Mouse (Mus musculus) lung, embryonic 14.5 days (tissue): ENCODE data around the gene Osbpl8. TPM values are rescaled to one million over a fixed set of nuclear protein-coding genes. Genes with fewer than 3 reads are reported as not detected.

Experiments used
- ATAC-seq: fragments of 200-750 bp; cut with Nextera tagmentation; 2 replicates; pipeline ENCODE4 v1.8.0; 2017; ENCODE audit warnings: mild to moderate bottlenecking, moderate TSS enrichment, moderate library complexity; ENCODE audit not compliant: insufficient read depth
- DNase-seq: peaks from one replicate; pipeline ENCODE4 v3.0.0-alpha.2; 2015
- H3K27ac ChIP-seq: fragments of 300-500 bp; sonication (generic); 2 replicates; pipeline ENCODE4 v1.5.1; 2014; ENCODE audit warnings: low read depth, mild to moderate bottlenecking, moderate library complexity
- H3K27me3 ChIP-seq: fragments of 300-500 bp; sonication (generic); 2 replicates; pipeline ENCODE4 v1.6.1; 2014; ENCODE audit warnings: low read length, control low read depth; ENCODE audit not compliant: insufficient read depth
- H3K36me3 ChIP-seq: fragments of 300-500 bp; sonication (generic); 2 replicates; pipeline ENCODE4 v1.6.1; 2014; ENCODE audit warnings: control low read depth; ENCODE audit not compliant: insufficient read depth
- H3K4me1 ChIP-seq: fragments of 300-500 bp; sonication (generic); 2 replicates; pipeline ENCODE4 v1.6.1; 2014; ENCODE audit warnings: antibody characterized with exemption, control low read depth; ENCODE audit not compliant: insufficient read depth
- H3K4me2 ChIP-seq: fragments of 300-500 bp; sonication (generic); 2 replicates; pipeline ENCODE4 v1.6.1; 2014; ENCODE audit warnings: mild to moderate bottlenecking
- H3K4me3 ChIP-seq: fragments of 300-500 bp; sonication (generic); 2 replicates; pipeline ENCODE4 v1.5.1; 2014; ENCODE audit warnings: low read depth, low read length
- H3K9ac ChIP-seq: fragments of 300-500 bp; sonication (generic); 2 replicates; pipeline ENCODE4 v1.6.1; 2014
- H3K9me3 ChIP-seq: fragments of 300-500 bp; sonication (generic); 2 replicates; pipeline ENCODE4 v1.6.1; 2016; ENCODE audit warnings: low read depth, low read length, control low read depth
- CTCF ChIP-seq: IDR thresholded peaks from 2 replicates; pipeline ENCODE4 v1.5.1; 2016; ENCODE audit warnings: antibody characterized with exemption, low read depth
- WGBS: fragments of 180-500 bp; shearing (Covaris S2); extraction: QIAGEN DNeasy Blood & Tissue Kit; methylation state at CpG from one replicate; pipeline ENCODE4 v1.1.7; 2014; 5-methylcytosine and 5-hydroxymethylcytosine counted together
- polyA plus RNA-seq: library from polyadenylated mRNA; unstranded; fragments of >200 nt; fragmentation: Nextera tagmentation; extraction: Ambion mirVana; gene quantifications from 2 replicates; pipeline ENCODE4 v1.2.1, GENCODE M21; 2014

The Osbpl8 gene
- polyA plus RNA-seq, 1 experiment from 2014 or later = 10.8 TPM

GRCm38 (mm10) chr10:111124175-111124574 is 40.4 kb upstream of the Osbpl8 start:
- Histone ChIP-seq H3K9me3 (no peaks in the 10 kb centered on the region), H3K4me3 (no peak overlapping the region), H3K9ac (no peak overlapping the region), H3K4me2 (no peak overlapping the region), H3K27me3 (no peaks in the 10 kb centered on the region), H3K27ac (no peak overlapping the region), H3K36me3 (no peaks in the 10 kb centered on the region), H3K4me1 (no peaks in the 10 kb centered on the region)
- 88% methylated on average over 7 of the region's 7 CpGs for WGBS
- no peak for DNase-seq
- no peak for TF ChIP-seq CTCF
- ATAC-seq = no peak

DNA sequence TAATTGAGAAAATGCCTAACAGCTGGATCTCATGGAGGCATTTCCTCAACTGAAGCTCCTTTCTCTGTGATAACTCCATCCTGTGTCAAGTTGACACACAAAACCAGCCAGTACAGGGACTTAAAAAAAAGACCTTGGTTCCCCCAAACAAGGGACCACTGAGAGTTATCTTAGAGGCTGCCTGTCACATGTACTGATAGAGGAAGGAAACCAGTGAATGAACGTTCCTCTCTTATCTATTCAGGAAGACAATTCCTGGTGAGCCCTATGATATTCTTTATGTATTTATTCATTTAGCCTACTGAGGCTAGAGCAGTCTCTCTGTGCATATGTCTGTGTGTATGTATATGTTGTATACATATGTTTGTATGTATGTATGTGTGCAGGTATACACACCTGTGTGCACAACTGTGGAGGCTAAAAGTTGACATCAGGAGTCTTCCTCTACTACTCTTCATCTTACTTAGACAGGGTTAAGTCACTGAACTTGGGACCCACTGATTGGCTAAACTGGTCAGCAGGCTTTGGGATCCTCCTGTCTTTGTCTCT is 39.7 kb upstream of the Osbpl8 start:
- Histone ChIP-seq H3K9me3 (no peaks in the 10 kb centered on the region), H3K4me1 (no peaks in the 10 kb centered on the region), H3K4me2 (no peak overlapping the region), H3K36me3 (no peaks in the 10 kb centered on the region), H3K27me3 (no peaks in the 10 kb centered on the region), H3K9ac (no peak overlapping the region), H3K4me3 (no peak overlapping the region), H3K27ac (no peak overlapping the region)
- DNase-seq (no peak), ATAC-seq (no peak)
- WGBS = 61% methylated on average over 1 of the region's 1 CpGs
- no peak for TF ChIP-seq CTCF

DNA sequence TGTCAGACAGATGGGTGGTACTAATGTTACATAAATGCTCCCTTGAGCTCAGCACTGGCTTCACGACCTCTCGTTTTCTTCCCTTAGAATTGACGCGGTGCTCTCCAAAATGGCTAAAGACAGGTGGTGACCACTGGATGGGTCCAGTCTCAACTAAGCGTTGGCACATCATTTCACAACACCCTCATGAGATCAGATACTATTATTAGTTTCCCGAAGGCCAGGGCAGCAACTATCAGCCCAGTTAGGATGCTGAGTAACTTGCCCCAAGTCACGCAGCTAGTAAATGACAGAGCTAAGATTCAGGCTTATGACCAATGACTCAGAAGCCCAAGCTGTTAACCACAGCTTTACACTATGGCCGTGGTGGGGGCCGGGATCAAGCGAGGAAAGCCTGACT is 37.2 kb upstream of the Osbpl8 start:
- Histone ChIP-seq H3K9ac (no peak overlapping the region), H3K36me3 (no peaks in the 10 kb centered on the region), H3K4me3 (no peak overlapping the region), H3K4me2 (no peak overlapping the region), H3K27me3 (no peaks in the 10 kb centered on the region), H3K4me1 (no peaks in the 10 kb centered on the region), H3K27ac (no peak overlapping the region), H3K9me3 (no peaks in the 10 kb centered on the region)
- no peak for TF ChIP-seq CTCF
- no peak for DNase-seq
- 83% methylated on average over 10 of the region's 10 CpGs for WGBS
- ATAC-seq = no peak

DNA sequence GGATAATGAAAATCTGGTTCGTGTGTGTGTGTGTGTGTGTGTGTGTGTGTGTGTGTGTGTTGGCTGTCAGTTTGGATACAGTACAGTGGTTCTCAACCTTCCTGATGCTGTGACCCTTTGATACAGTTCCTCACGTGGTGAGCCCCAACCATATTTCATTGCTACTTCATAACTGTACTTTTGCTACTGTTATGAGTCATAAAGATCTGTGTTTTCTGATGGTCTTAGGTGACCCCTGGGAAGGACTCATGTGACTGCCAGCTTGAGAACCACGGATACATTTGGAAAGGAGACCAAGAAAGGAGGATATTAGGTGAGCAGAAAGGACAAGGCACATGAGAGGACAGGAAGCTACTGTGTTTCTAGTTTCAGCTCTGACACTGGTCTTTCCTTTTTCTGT is 36.1 kb upstream of the Osbpl8 start:
- Histone ChIP-seq H3K9me3 (no peaks in the 10 kb centered on the region), H3K9ac (no peak overlapping the region), H3K4me3 (no peak overlapping the region), H3K4me2 (no peak overlapping the region), H3K27ac (no peak overlapping the region), H3K36me3 (no peaks in the 10 kb centered on the region), H3K27me3 (no peaks in the 10 kb centered on the region), H3K4me1 (no peaks in the 10 kb centered on the region)
- DNase-seq = no peak
- WGBS = 61% methylated on average over 3 of the region's 3 CpGs
- TF ChIP-seq CTCF = no peak
- no peak for ATAC-seq

DNA sequence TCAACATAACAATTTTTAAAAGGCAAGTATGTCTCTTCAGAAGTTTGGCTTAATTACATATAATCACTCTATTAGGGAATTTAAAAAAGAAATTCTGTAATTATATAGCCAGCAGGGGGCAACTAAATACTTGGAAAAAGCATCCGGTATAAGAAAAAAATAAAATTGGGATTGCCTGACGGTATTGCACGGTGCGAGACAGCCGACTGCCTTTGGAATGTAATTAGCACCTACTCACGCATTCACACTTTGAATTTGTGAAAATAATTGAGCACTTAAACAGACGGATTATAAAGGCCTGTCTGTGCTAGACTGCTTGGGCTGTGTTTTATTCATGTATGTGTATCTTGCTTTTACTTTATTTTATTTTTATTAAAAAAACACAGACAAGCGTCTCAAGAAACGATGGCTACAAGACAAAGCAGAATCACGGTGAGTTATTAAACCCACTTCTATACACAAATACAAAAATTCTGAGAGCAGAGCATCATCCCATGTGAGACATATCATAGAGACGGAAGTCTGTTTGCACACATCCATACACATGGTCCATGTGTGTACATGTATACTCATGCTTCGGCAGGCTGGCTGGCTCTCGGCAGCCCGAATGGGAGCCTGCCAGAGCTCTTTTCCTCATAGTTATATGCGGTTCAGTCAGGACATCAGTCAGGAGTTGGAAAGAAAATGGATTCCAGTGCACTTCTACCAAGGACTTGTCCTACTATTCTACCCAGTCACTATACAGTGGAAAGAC is 34.5 kb upstream of the Osbpl8 start:
- WGBS = 76% methylated on average over 15 of the region's 15 CpGs

GRCm38 (mm10) chr10:111130872-111131271 is 33.7 kb upstream of the Osbpl8 start:
- Histone ChIP-seq H3K9ac (no peak overlapping the region), H3K27me3 (no peaks in the 10 kb centered on the region), H3K4me3 (no peak overlapping the region), H3K4me2 (no peak overlapping the region), H3K36me3 (no peaks in the 10 kb centered on the region), H3K27ac (no peak overlapping the region), H3K9me3 (no peaks in the 10 kb centered on the region), H3K4me1 (no peaks in the 10 kb centered on the region)
- ATAC-seq (no peak), DNase-seq (no peak)
- 66% methylated on average over 3 of the region's 3 CpGs for WGBS
- TF ChIP-seq CTCF = no peak

More for the DNA sequence above, 34.5 kb upstream of the Osbpl8 start:
- Histone ChIP-seq H3K4me1 (no peaks in the 10 kb centered on the region), H3K9me3 (no peaks in the 10 kb centered on the region), H3K36me3 (no peaks in the 10 kb centered on the region), H3K4me3 (no peak overlapping the region), H3K4me2 (no peak overlapping the region), H3K27me3 (no peaks in the 10 kb centered on the region), H3K9ac (no peak overlapping the region), H3K27ac (no peak overlapping the region)
- ATAC-seq = no peak
- TF ChIP-seq CTCF = no peak
- peak; percentile 58 for DNase-seq

DNA sequence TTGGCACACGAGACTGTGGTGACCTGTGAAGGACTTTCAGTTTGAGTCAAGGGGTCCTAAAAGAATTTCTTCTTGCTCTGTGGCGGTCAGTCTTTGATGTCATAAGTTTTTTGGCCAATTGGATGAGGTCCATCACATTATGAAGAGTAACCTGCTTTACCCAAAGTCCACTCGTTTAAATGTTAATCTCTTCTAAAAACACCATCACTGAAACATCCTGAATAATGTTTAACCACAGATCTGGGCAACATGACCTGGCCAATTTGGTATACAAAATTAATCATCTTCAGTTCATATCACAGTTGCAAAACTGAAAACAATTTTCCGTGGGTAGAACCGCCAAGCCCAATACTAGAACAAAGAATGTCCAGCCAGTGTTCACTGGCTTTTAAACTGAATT is 31.3 kb upstream of the Osbpl8 start:
- H3K4me3 ChIP-seq = no peak overlapping the region

More for the DNA sequence above, 31.3 kb upstream of the Osbpl8 start:
- no peak for ATAC-seq
- Histone ChIP-seq H3K36me3 (no peaks in the 10 kb centered on the region), H3K27me3 (no peaks in the 10 kb centered on the region), H3K27ac (no peak overlapping the region), H3K9ac (no peak overlapping the region), H3K4me1 (no peaks in the 10 kb centered on the region), H3K4me2 (no peak overlapping the region), H3K9me3 (no peaks in the 10 kb centered on the region)
- DNase-seq = no peak
- no peak for TF ChIP-seq CTCF
- 78% methylated on average over 5 of the region's 5 CpGs for WGBS
